Mouse (Mus musculus) left cerebral cortex, adult 6 months (tissue): ENCODE results near the gene Gmfb. TPM values are rescaled to one million over a fixed set of nuclear protein-coding genes. Genes with fewer than 3 reads are reported as not detected.

Experiments used
- long read RNA-seq, 2 experiments: library from polyadenylated mRNA; unstranded; transcript quantifications; one replicate each; pipeline ENCODE4 v2.0.0; 2019 to 2020
- polyA plus RNA-seq: library from polyadenylated mRNA; unstranded; fragments of <200 nt; fragmentation: Nextera tagmentation; gene quantifications from 2 replicates; pipeline ENCODE4 v1.2.3, GENCODE M21; 2021

The Gmfb gene
- polyA plus RNA-seq: 43.0 and 65.0 TPM in 2 replicates
- long read RNA-seq, experiment 1, full-length matches to known transcripts: 675 of 810 reads
- long read RNA-seq, experiment 1, partial matches to known transcripts: 25 of 810 reads
- long read RNA-seq, experiment 1, other reads (novel, unspliced or antisense): 110 of 810 reads
- long read RNA-seq, experiment 2, full-length matches to known transcripts: 61 of 113 reads
- long read RNA-seq, experiment 2, partial matches to known transcripts: 5 of 113 reads
- long read RNA-seq, experiment 2, other reads (novel, unspliced or antisense): 47 of 113 reads

DNA sequence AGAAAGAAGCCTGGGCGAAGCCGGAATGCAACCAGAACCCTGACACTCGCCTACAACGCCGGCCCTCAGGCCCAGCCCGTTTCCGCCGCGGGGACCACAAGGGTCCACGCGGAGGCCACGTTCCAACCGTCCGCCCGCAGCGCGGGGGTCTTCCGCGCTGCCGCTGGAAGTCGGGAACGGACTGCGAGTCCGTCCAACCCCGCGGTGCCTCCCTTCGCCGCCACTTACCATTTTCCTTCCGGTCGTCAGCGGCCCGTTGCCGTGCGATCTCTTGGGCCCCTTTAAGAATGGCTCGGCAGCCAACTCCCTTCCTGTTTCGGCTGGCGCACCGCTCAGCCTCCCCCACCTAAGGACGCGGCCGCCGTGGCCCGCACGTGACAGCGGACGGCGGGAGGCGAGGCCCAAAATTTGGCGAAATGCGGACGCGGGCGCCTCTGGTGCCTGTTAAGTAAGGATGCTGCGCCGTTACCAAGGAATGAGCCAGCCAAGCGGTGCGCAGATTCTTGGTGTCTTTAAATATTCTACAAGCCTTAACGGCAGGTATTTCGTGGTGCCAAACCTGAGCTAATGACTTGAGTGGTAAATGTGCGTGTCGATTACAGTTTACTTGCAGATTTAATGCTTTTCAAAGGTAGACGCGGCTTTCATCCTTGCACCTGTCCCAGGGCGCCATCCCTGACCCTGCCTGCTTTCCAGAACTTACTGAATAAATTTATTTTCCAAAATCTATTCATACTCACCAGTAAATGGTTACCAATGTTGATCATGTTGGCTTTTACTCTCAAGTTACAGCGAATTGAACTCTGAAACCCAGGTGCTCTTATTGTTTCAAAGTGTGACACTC, at the start of gene Gmfb:
TSS of gene Gmfb (minus strand) at position 370 of the 844 bp plus-strand sequence.

DNA sequence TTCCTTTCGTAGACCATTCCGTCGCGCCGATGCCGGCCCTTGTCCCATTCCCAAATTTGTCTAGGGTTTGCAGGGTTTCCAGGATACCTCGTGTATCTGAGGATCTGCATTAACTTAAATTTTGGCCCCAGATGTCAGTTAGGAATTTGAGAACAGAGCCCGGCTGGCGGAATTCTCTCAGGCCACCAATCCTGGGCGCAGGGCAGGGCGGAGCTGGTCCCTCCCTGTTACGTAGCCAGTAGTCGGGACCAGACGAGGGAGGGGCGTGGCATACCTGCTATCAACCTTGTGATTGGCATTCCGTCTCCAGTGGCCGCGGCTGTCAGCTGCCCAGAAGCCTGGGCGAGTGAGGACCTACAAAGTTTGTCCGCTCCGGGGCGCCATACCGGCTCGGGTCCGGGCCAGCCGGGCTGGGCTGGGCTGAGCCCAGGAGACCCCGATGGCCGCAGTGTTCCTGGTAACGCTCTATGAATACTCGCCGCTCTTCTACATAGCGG, 9.8 kb upstream of the Gmfb start, which contains the start of gene Cgrrf1:
TSS of gene Cgrrf1 (plus strand) at position 289 of the 497 bp plus-strand sequence.

DNA sequence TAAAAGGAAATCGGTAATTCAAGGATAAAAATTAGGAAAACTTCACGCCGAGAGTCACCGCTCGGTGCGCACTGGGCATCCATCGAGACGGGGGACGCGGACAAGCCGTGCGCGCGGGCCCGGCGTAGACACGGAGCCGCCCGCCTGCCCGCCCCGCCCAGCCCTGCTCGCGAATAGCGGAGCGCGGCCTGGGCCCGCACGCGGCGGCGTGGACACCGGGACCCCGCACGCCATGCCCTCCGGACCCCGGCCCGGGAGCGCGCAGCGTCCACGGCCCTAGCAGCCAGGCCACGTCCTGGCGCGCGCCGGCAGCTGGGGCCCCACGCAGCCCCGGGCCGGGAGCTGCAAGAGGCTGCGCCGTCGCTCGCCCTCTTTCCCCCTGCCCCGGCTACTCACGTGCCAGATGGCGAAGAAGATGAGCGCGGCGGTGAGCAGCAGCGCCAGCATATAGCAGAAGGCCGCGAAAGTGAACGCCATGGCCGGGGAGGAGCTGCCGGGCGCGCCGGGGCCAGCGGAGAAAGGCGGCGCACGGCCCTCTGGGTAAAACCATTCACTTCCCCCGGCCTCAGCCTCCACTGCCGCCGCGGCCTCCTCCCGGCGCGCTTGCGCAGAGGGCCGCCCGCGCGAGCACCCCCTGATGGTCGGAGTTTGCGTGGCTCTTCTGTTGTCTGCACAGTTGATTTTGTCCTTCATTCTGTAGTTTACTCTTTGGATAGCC, 34.1 kb downstream of the Gmfb start, which contains the start of gene Cnih1:
TSS of gene Cnih1 (minus strand) at position 625 of the 718 bp plus-strand sequence.

DNA sequence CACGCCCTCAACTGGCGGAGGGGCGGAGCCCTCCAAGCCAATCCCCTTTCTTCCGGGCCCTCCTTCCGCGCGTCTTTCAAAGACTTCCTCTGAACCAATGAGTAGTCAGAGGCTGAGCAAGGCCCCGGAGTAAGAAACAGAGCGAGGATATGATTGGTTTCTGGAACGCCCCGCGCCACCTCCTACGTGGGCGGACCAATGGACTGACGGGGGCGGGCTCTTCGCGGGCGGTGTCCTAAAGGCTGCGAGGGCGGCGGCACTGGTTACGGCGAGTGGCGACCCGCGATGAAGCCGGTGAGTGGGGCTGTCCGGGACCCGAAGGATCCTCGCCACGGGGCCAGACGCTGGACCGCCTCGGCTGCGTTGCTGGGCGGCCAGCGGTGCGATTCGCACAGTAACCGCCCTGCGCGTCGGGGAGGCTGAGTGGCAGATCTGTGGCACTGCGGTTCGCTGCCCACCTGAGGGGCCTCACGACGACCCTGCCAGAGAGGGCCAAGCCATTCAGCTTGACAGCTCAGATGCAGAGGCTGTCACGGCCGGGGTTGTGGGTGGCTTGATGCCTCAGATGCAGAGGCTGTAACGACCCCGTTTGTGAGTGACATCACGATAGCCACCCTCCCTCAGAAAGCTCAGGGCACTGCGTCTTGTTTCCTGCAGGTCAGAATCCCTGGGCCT, 61.5 kb downstream of the Gmfb start, which contains the start of gene Cdkn3:
TSS of gene Cdkn3 (plus strand) at position 187 of the 675 bp plus-strand sequence.

Other genes starting within 250 kb of the Gmfb start
- 2.5 and 2.7 TPM in 2 replicates for gene Cdkn3, start 61.7 kb downstream of the Gmfb start, polyA plus RNA-seq
- gene Cnih1, start 33.8 kb downstream of the Gmfb start, polyA plus RNA-seq: 194 and 198 TPM in 2 replicates
- 45.2 and 45.5 TPM in 2 replicates for gene Cgrrf1, start 9.9 kb upstream of the Gmfb start, polyA plus RNA-seq
- gene Samd4, start 60.6 kb upstream of the Gmfb start, polyA plus RNA-seq: 3.9 and 5.6 TPM in 2 replicates